Mouse (Mus musculus): ENCODE measurements around the gene 4933415A04Rik. TPM values are rescaled to one million over a fixed set of nuclear protein-coding genes. Genes with fewer than 3 reads are reported as not detected.

4933415A04Rik gene
- polyA plus RNA-seq, 1 experiment from 2014 or later, result 5.6 TPM

DNA sequence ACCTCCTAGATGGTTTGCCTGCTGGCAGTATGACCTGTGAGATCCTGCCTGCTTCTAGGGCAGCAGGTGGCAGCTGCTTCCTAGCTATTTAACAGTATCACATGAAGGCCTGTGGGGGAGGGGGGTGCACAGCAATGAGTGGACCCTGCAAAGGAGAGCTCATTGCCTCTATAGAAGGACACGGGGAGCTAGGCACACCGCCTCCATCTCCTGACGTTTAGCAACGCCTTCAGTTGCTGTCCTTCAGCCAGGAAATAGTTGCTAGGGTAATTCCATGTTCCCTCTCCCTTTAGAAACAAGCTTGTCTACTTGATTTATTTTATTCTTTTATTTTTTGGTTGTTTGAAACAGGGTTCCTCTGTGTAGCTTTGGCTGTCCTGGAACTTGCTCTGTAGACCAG is 49.9 kb downstream of the 4933415A04Rik start:
- 80% methylated on average over 4 of the region's 4 CpGs for WGBS
- no peak overlapping the region for H3K4me2 ChIP-seq (replicated peaks)
- ATAC-seq (ENCODE audit: insufficient number of reproducible peaks, insufficient read depth, low FRiP score, low TSS enrichment), result no peak
- no peaks in the 10 kb centered on the region for H3K36me3 ChIP-seq
- H3K27ac ChIP-seq, result no peak overlapping the region
- no peak overlapping the region for H3K9ac ChIP-seq
- H3K27me3 ChIP-seq, result no peaks in the 10 kb centered on the region
- no peak overlapping the region for H3K4me3 ChIP-seq
- no peaks in the 10 kb centered on the region for H3K9me3 ChIP-seq
- H3K4me1 ChIP-seq, result peaks cover 9% of the 10 kb centered on the region

DNA sequence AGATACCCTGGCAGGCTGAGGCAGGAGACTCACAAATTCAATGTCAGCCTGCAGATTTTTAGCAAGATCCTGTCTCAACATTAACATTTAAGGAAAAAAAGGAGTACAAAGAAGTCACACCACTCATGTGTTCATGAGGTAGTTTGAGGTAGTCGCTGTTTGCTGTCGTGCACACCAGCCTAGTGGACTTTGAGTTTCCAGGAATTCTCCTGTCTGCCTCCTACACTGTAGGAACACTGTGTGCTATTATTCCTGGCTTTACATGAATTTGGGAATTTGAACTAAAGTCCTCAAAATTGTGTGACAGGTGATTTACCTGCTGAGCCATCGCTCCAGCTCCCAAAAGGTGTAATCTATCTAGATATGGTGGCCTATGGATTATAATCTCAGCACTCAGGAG is 51.6 kb downstream of the 4933415A04Rik start:
- Histone ChIP-seq H3K9me3 (no peaks in the 10 kb centered on the region), H3K27ac (no peak overlapping the region), H3K4me2 (replicated peaks) (no peak overlapping the region), H3K4me1 (peaks cover 15% of the 10 kb centered on the region), H3K36me3 (no peaks in the 10 kb centered on the region), H3K9ac (no peak overlapping the region), H3K4me3 (no peak overlapping the region), H3K27me3 (no peaks in the 10 kb centered on the region)
- 94% methylated on average over 3 of the region's 3 CpGs for WGBS
- ATAC-seq (ENCODE audit: insufficient number of reproducible peaks, insufficient read depth, low FRiP score, low TSS enrichment), result no peak

Other genes starting within 250 kb of the 4933415A04Rik start
- gene Pttg1, start 160.8 kb upstream of the 4933415A04Rik start, polyA plus RNA-seq (2016; fragmentation: Nextera tagmentation; extraction: Ambion mirVana), result 101 and 105 TPM in 2 replicates
- gene Slu7, start 153.3 kb upstream of the 4933415A04Rik start, polyA plus RNA-seq (2016; fragmentation: Nextera tagmentation; extraction: Ambion mirVana), result 60.2 and 63.5 TPM in 2 replicates
- 6.8 and 7.3 TPM in 2 replicates for gene C1qtnf2, start 112.8 kb upstream of the 4933415A04Rik start, polyA plus RNA-seq (2016; fragmentation: Nextera tagmentation; extraction: Ambion mirVana)
- 22.7 and 23.6 TPM in 2 replicates for gene Ccnjl, start 58.3 kb upstream of the 4933415A04Rik start, polyA plus RNA-seq (2016; fragmentation: Nextera tagmentation; extraction: Ambion mirVana)
- gene Fabp6, start 14.5 kb downstream of the 4933415A04Rik start, polyA plus RNA-seq (2016; fragmentation: Nextera tagmentation; extraction: Ambion mirVana), result not detected in 2 replicates
- gene Pwwp2a, start 95.0 kb downstream of the 4933415A04Rik start, polyA plus RNA-seq (2016; fragmentation: Nextera tagmentation; extraction: Ambion mirVana), result 43.0 and 45.7 TPM in 2 replicates
- gene Ttc1, start 161.0 kb downstream of the 4933415A04Rik start, polyA plus RNA-seq (2016; fragmentation: Nextera tagmentation; extraction: Ambion mirVana), result 69.2 and 74.2 TPM in 2 replicates

All from embryonic facial prominence, embryonic 12.5 days (tissue).